Mouse (Mus musculus): ENCODE results near the gene Rad23a. TPM values are rescaled to one million over a fixed set of nuclear protein-coding genes. Genes with fewer than 3 reads are reported as not detected.

The Rad23a gene
- total and polyA plus RNA-seq, 3 experiments: 62.6 to 155 TPM; not detected in 1

GRCm38 (mm10) chr8:84832034-84832717 is 8.3 kb downstream of the Rad23a start (continued):
- 0 out of 2 replicates have a peak, but pooled peaks have one; percentile 56 for TF ChIP-seq UBTF (IDR thresholded peaks at IDR 0.05; ENCODE audit: borderline replicate concordance, insufficient read depth, low read depth, low read length)
- peak; percentile 78 for TF ChIP-seq ZMIZ1 (IDR thresholded peaks at IDR 0.05; ENCODE audit: low read depth, low read length)
- TF ChIP-seq E2F4 (IDR thresholded peaks at IDR 0.05; ENCODE audit: borderline replicate concordance, low read depth, low read length): no peak
- no peak for TF ChIP-seq ZC3H11A (IDR thresholded peaks at IDR 0.05; ENCODE audit: low read depth, low read length)
- TF ChIP-seq RAD21 (IDR thresholded peaks at IDR 0.05; ENCODE audit: low read depth, low read length): no peak
- 0 out of 2 replicates have a peak, but pooled peaks have one; percentile 59 for TF ChIP-seq CHD1 (IDR thresholded peaks at IDR 0.05; ENCODE audit: low read depth, low read length)
- TF ChIP-seq ELF1 (IDR thresholded peaks at IDR 0.05; ENCODE audit: low read depth, low read length): no peak
- TF ChIP-seq EP300 (IDR thresholded peaks at IDR 0.05; ENCODE audit: low read depth in 1 of 2, low read length in 2 of 2): 0 out of 4 replicates have a peak, but pooled peaks of 1 of the 2 experiments have one; percentile 3
- TF ChIP-seq ETS1 (IDR thresholded peaks at IDR 0.05; ENCODE audit: low read depth, low read length): 0 out of 2 replicates have a peak, but pooled peaks have one; percentile 28
- TF ChIP-seq KAT2A (conservative IDR thresholded peaks at IDR 0.05; ENCODE audit: low read depth, low read length): no peak; the same call in 1 of the 2 replicates
- peak; percentile 81 for TF ChIP-seq TCF12 (IDR thresholded peaks at IDR 0.05; ENCODE audit: low read depth, low read length)
- no peak for TF ChIP-seq GABPA (IDR thresholded peaks at IDR 0.05; ENCODE audit: low read depth, low read length)
- TF ChIP-seq MXI1 (IDR thresholded peaks at IDR 0.05; ENCODE audit: low read depth, low read length): peak; percentile 49
- no peak for TF ChIP-seq MEF2A (IDR thresholded peaks at IDR 0.05; ENCODE audit: extremely low read depth, insufficient replicate concordance, low read depth, low read length, poor library complexity, severe bottlenecking)
- no peak for TF ChIP-seq GATA1 (IDR thresholded peaks at IDR 0.05; ENCODE audit: low read depth, low read length)
- TF ChIP-seq ZKSCAN1 (IDR thresholded peaks at IDR 0.05; ENCODE audit: low read depth, low read length): no peak
- TF ChIP-seq USF1 (IDR thresholded peaks at IDR 0.05; ENCODE audit: low read depth, low read length): 0 out of 2 replicates have a peak, but pooled peaks have one; percentile 10
- no peak for TF ChIP-seq CHD2 (IDR thresholded peaks at IDR 0.05; ENCODE audit: low read length)
- TF ChIP-seq MAZ (IDR thresholded peaks at IDR 0.05; ENCODE audit: low read depth, low read length): no peak
- no peak for TF ChIP-seq NRF1 (IDR thresholded peaks at IDR 0.05; ENCODE audit: insufficient read depth, low read depth, low read length, poor library complexity, severe bottlenecking)
- TF ChIP-seq USF2 (IDR thresholded peaks at IDR 0.05; ENCODE audit: borderline replicate concordance in 1 of 2, insufficient read depth in 1 of 2, low read depth in 1 of 2, low read length in 2 of 2): no peak

GRCm38 (mm10) chr8:84831490-84831889 is 9.0 kb downstream of the Rad23a start, which contains the start of gene Gadd45gip1:
Gene Gadd45gip1, plus strand, starts transcription at chr8:84831522.
- Histone ChIP-seq H3K36me3 (ENCODE audit: control insufficient read depth in 1 of 2, insufficient read depth in 2 of 2, low read length in 2 of 2) (peaks cover 2 to 19% of the 10 kb centered on the region in 2 experiments; a peak in 3 of 4 replicates), H3K9me3 (replicated peaks; ENCODE audit: insufficient read depth, low read length) (no peaks in the 10 kb centered on the region), H3K4me1 (ENCODE audit: control insufficient read depth in 1 of 2, insufficient read depth in 2 of 2, low read length in 2 of 2) (peaks cover 2 to 10% of the 10 kb centered on the region in 2 experiments; a peak in 2 of 4 replicates), H3K4me3 (ENCODE audit: control insufficient read depth in 1 of 2, insufficient read depth in 1 of 2, low read depth in 2 of 2, low read length in 2 of 2) (peak within 1 kb of the TSS; percentile 74 to 100), H3K27me3 (ENCODE audit: control insufficient read depth in 1 of 2, insufficient read depth in 2 of 2, low read length in 2 of 2) (no peaks in the 10 kb centered on the region), H3K79me2 (ENCODE audit: control insufficient read depth, insufficient read depth, low read length, poor library complexity) (peaks cover 12% of the 10 kb centered on the region), H3K27ac (ENCODE audit: control insufficient read depth, low read depth, low read length) (peak within 1 kb of the TSS; percentile 88), H3K9ac (ENCODE audit: control insufficient read depth, low read depth, low read length, poor library complexity, severe bottlenecking) (peak within 1 kb of the TSS; percentile 99)
- DNase-seq (ENCODE audit: low read depth, low spot score): peak; percentile 91
- TF ChIP-seq POLR2AphosphoS5 (IDR thresholded peaks at IDR 0.05; ENCODE audit: borderline replicate concordance, low read depth, low read length): no peak
- no peak for TF ChIP-seq MAFK (IDR thresholded peaks at IDR 0.05; ENCODE audit: borderline replicate concordance, low read depth, low read length)
- TF ChIP-seq ZC3H11A (IDR thresholded peaks at IDR 0.05; ENCODE audit: low read depth, low read length): no peak
- no peak for TF ChIP-seq TCF12 (IDR thresholded peaks at IDR 0.05; ENCODE audit: low read depth, low read length)
- no peak; the same call in 1 of the 2 replicates for TF ChIP-seq ZKSCAN1 (IDR thresholded peaks at IDR 0.05; ENCODE audit: low read depth, low read length)
- TF ChIP-seq CHD2 (IDR thresholded peaks at IDR 0.05; ENCODE audit: low read length): no peak
- peak; percentile 58; the same call in 1 of the 2 replicates for TF ChIP-seq TBP (IDR thresholded peaks at IDR 0.05; ENCODE audit: low read depth, low read length)
- 0 out of 2 replicates have a peak, but pooled peaks have one; percentile 16 for TF ChIP-seq HCFC1 (IDR thresholded peaks at IDR 0.05; ENCODE audit: low read depth, low read length)
- peak; percentile 21; the same call in 1 of the 2 replicates for TF ChIP-seq RCOR1 (IDR thresholded peaks at IDR 0.05; ENCODE audit: low read depth, low read length)
- TF ChIP-seq CTCF (IDR thresholded peaks at IDR 0.05 in 2 of 3, conservative IDR thresholded peaks at IDR 0.05 in 1 of 3; ENCODE audit: control insufficient read depth in 1 of 3, insufficient read depth in 1 of 3, low read depth in 2 of 3, low read length in 3 of 3, poor library complexity in 1 of 3, severe bottlenecking in 1 of 3): peak; percentile 59 to 67 (median 61)
- TF ChIP-seq RAD21 (IDR thresholded peaks at IDR 0.05; ENCODE audit: low read depth, low read length): no peak
- peak; percentile 9; the same call in 1 of the 2 replicates for TF ChIP-seq SMC3 (IDR thresholded peaks at IDR 0.05; ENCODE audit: low read depth, low read length)
- TF ChIP-seq GABPA (IDR thresholded peaks at IDR 0.05; ENCODE audit: low read depth, low read length): no peak
- TF ChIP-seq CHD1 (IDR thresholded peaks at IDR 0.05; ENCODE audit: low read depth, low read length): 0 out of 2 replicates have a peak, but pooled peaks have one; percentile 40
- TF ChIP-seq KAT2A (conservative IDR thresholded peaks at IDR 0.05; ENCODE audit: low read depth, low read length): peak; percentile 23; the same call in 1 of the 2 replicates
- TF ChIP-seq MYC (IDR thresholded peaks at IDR 0.05; ENCODE audit: low read depth, low read length): no peak
- TF ChIP-seq POLR2A (IDR thresholded peaks at IDR 0.05; ENCODE audit: control insufficient read depth in 1 of 2, insufficient read depth in 1 of 2, low read depth in 1 of 2, low read length in 2 of 2, poor library complexity in 1 of 2): no peak
- no peak for TF ChIP-seq MEF2A (IDR thresholded peaks at IDR 0.05; ENCODE audit: extremely low read depth, insufficient replicate concordance, low read depth, low read length, poor library complexity, severe bottlenecking)
